Mouse (Mus musculus) lung, embryonic 16.5 days (tissue): ENCODE measurements around the gene Kcnip4. TPM values are rescaled to one million over a fixed set of nuclear protein-coding genes. Genes with fewer than 3 reads are reported as not detected.

Experiments
- ATAC-seq: fragments of 200-750 bp; cut with Nextera tagmentation; 2 replicates; pipeline ENCODE4 v1.8.0; 2017; ENCODE audit warnings: low read depth, mild to moderate bottlenecking, moderate library complexity
- H3K27ac ChIP-seq: fragments of 300-500 bp; sonication (generic); 2 replicates; pipeline ENCODE4 v1.5.1; 2014; ENCODE audit warnings: mild to moderate bottlenecking, control low read depth, low read length
- H3K27me3 ChIP-seq: fragments of 300-500 bp; sonication (generic); 2 replicates; pipeline ENCODE4 v1.6.1; 2014; ENCODE audit warnings: low read depth, low read length, mixed read lengths; ENCODE audit not compliant: control insufficient read depth, insufficient read depth
- H3K36me3 ChIP-seq: fragments of 300-500 bp; sonication (generic); 2 replicates; pipeline ENCODE4 v1.6.1; 2014; ENCODE audit warnings: low read length; ENCODE audit not compliant: control insufficient read depth, insufficient read depth
- H3K4me1 ChIP-seq: fragments of 300-500 bp; sonication (generic); replicated peaks from 2 replicates; pipeline ENCODE4 v1.6.1; 2014; ENCODE audit warnings: low read length, mixed read lengths; ENCODE audit not compliant: control insufficient read depth, insufficient read depth
- H3K4me2 ChIP-seq: fragments of 300-500 bp; sonication (generic); 2 replicates; pipeline ENCODE4 v1.6.1; 2014; ENCODE audit warnings: low read depth, low read length, control low read depth
- H3K4me3 ChIP-seq: fragments of 300-500 bp; sonication (generic); 2 replicates; pipeline ENCODE4 v1.5.1; 2014; ENCODE audit warnings: mild to moderate bottlenecking, low read length, control low read depth
- H3K9ac ChIP-seq: fragments of 300-500 bp; sonication (generic); 2 replicates; pipeline ENCODE4 v1.6.1; 2014; ENCODE audit warnings: low read length, control low read depth
- H3K9me3 ChIP-seq: fragments of 300-500 bp; sonication (generic); 2 replicates; pipeline ENCODE4 v1.6.1; 2016; ENCODE audit warnings: low read length; ENCODE audit not compliant: control insufficient read depth
- WGBS: fragments of 180-500 bp; shearing (Covaris S2); extraction: QIAGEN DNeasy Blood & Tissue Kit; methylation state at CpG from one replicate; pipeline ENCODE4 v1.1.7; 2014; 5-methylcytosine and 5-hydroxymethylcytosine counted together
- polyA plus RNA-seq: library from polyadenylated mRNA; unstranded; fragments of >200 nt; fragmentation: Nextera tagmentation; extraction: Ambion mirVana; gene quantifications from 2 replicates; pipeline ENCODE4 v1.2.1, GENCODE M21; 2015

Kcnip4 gene
- polyA plus RNA-seq, 1 experiment from 2014 or later, result 1.1 TPM

DNA sequence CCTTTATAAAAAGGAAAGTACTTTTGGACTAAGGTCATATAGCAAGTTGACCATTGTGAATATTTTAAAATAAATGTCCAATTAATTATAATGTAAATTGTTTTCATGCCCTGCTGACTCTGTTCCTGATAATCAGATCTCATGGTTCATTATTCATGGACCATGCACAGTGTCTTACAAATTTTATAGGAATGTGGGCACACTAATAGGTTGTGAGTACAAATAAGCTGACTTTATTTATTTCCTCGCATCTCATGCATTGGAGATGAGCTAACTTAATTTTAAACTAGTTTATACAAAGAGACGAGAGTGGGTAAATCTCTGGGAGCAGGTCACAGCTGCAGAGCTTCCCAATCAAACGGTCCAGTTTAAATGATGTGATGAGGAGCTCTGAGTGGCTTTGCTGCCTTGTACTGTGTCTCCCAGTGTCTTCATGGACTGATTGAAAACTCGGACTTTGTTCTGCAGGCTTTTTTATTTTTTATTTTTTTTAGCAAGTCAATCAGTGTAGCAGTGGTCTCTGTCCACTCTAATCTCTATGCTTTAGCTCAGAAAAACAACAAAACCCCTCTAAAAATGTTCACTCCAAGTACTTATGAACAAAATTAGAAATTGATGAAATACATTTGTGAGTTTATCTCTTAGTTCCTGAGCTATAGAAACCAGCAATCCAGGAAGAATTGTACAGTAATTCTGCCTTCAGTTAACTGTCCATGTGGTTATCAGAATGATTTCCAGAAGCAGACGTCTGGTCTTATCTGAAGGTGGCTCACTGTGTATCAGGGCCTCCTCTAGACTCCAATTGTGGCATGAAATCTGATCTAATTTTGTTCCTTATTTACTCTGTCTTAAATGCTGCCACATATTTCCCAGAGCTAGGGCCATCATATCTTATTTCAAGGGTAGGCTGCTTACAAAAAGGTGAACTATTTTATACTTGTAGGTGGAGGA lies 979.6 kb downstream of the Kcnip4 start:
- H3K4me1 ChIP-seq, result no peaks in the 10 kb centered on the region
- no peaks in the 10 kb centered on the region for H3K9me3 ChIP-seq
- no peak overlapping the region for H3K4me3 ChIP-seq
- ATAC-seq, result no peak
- no peaks in the 10 kb centered on the region for H3K27me3 ChIP-seq
- no peak overlapping the region for H3K27ac ChIP-seq
- no peaks in the 10 kb centered on the region for H3K36me3 ChIP-seq
- 49% methylated on average over 5 of the region's 5 CpGs for WGBS
- H3K9ac ChIP-seq, result no peak overlapping the region
- H3K4me2 ChIP-seq, result no peak overlapping the region

DNA sequence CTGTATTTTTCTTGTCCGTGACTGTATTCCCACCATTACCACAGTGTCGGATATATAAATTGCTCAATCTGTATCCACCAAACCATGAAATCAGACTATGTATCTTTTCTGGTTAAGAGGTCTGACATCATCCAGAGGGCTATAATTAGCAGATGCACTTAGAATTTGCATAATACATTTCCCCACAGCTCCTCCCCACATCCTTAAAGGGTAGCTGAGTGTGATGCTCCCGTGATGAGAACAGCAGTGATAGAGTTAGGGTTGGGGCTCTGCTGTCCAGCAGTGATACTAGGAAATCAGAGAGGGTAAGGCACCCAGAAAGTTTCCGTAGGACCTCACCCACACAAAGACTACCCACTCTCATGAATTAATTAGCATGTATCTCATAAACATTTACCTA lies 1006.7 kb downstream of the Kcnip4 start:
- ATAC-seq, result no peak
- Histone ChIP-seq H3K4me2 (no peak overlapping the region), H3K4me1 (no peaks in the 10 kb centered on the region), H3K36me3 (no peaks in the 10 kb centered on the region), H3K9ac (no peak overlapping the region), H3K27ac (no peak overlapping the region), H3K4me3 (no peak overlapping the region), H3K9me3 (no peaks in the 10 kb centered on the region), H3K27me3 (no peaks in the 10 kb centered on the region)
- 77% methylated on average over 4 of the region's 4 CpGs for WGBS

DNA sequence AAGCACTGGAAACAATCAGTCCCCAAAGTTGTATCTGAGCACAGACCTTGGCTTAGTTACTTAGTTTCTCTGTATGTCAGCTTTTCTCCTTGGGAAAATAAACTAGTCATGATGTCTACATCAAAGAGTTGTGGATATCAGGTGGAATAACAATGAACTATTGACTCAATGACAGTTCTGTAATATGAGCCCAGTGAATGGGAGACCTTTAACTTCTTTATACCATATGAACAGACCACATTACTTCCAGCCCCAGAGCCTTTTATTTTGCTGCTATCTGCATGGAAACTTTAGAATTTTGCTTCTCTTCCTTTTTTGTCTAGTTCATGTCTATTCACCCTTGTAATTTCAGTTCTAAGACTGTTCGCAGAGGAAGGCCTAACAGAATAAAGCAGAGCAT lies 1011.4 kb downstream of the Kcnip4 start:
- H3K9me3 ChIP-seq, result no peaks in the 10 kb centered on the region
- no peak for ATAC-seq
- no peaks in the 10 kb centered on the region for H3K4me1 ChIP-seq
- H3K36me3 ChIP-seq, result no peaks in the 10 kb centered on the region
- no peak overlapping the region for H3K27ac ChIP-seq
- no peaks in the 10 kb centered on the region for H3K27me3 ChIP-seq
- WGBS, result 86% methylated on average over 1 of the region's 1 CpGs
- no peak overlapping the region for H3K4me2 ChIP-seq
- H3K9ac ChIP-seq, result no peak overlapping the region
- no peak overlapping the region for H3K4me3 ChIP-seq

DNA sequence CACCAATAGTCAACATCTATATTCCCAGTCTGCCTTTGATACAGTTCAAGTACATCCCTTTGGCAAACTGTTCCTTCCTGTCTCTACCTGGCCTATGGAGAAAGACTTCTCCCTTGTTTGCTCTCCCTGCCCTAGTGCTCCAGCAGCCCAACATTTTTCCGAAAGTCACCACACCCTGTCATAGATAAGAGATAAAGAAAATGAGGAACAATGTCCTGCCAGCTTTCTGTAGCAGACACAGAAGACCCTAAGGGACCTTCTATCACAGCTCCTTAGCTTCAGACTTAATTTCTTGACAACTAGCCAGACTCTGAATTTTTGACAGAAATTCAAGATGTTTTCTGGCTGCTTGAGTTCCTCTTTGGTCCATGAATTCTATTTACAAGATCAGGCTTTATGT lies 1013.4 kb downstream of the Kcnip4 start:
- Histone ChIP-seq H3K4me1 (no peaks in the 10 kb centered on the region), H3K4me3 (no peak overlapping the region), H3K36me3 (no peaks in the 10 kb centered on the region), H3K4me2 (no peak overlapping the region), H3K27me3 (no peaks in the 10 kb centered on the region), H3K9ac (no peak overlapping the region), H3K9me3 (no peaks in the 10 kb centered on the region), H3K27ac (no peak overlapping the region)
- no peak for ATAC-seq
- 30% methylated on average over 1 of the region's 1 CpGs for WGBS

DNA sequence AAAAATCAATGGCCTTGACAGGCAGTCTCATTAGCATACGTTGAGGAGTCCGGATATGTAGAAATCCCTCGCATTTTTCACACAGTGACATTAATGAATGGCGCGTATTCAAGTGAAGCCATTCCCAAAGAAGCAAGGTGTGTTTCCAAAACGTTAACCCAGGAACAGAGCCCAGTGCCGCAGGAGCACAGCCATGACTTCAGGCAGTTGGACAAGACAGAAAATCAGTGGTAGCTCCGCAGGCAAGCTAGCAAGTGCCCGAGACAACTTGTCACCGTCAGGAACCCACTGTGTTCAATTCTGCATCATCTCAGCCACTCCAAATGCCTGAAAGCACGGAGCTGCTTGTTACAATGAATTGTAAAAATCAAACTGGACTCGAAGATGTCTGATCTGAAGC lies 1014.5 kb downstream of the Kcnip4 start:
- Histone ChIP-seq H3K36me3 (no peaks in the 10 kb centered on the region), H3K4me1 (no peaks in the 10 kb centered on the region), H3K27me3 (no peaks in the 10 kb centered on the region), H3K9ac (no peak overlapping the region), H3K27ac (no peak overlapping the region), H3K4me3 (no peak overlapping the region), H3K9me3 (no peaks in the 10 kb centered on the region), H3K4me2 (no peak overlapping the region)
- ATAC-seq, result no peak
- 72% methylated on average over 12 of the region's 12 CpGs for WGBS

DNA sequence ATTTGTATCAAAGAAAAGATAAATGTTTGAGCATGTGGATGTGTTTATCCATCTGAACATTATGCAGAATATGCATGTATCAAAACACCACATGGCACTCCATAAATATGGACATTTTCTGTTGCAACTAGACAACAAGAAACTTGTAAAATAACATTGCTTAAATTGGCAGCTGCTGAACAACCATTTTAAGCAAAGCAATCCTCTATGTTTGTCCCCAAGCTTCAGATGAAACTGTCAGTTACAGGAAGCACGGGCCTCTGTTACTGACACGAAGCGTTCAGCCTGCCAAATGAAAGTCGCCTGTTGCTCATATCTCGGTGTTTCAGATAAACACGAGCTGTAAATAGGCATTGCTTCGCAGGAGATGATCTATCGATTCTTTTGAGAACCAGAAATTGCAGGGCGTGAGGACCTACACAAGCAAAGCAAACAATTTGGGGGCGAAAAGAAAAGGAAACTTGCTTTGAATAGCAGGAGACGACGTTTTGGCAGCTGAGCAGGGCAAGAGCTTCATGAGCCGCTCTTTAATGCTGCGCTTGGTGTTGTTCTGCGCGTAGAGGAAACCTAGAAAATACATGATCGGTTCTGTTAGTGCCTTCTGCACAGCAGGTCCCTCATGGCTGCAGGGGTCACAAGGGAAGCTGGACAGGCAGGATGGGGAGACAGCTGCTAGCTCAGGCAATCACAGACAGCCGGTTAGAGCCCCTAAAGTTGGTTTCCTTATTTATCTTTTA lies 1015.3 kb downstream of the Kcnip4 start:
- no peaks in the 10 kb centered on the region for H3K9me3 ChIP-seq
- H3K9ac ChIP-seq, result 0 out of 2 replicates have a peak overlapping the region, but pooled peaks have one; percentile 39
- no peak overlapping the region for H3K27ac ChIP-seq
- peak overlapping the region; percentile 40 for H3K4me3 ChIP-seq
- H3K36me3 ChIP-seq, result no peaks in the 10 kb centered on the region
- peak; percentile 56 for ATAC-seq
- no peaks in the 10 kb centered on the region for H3K27me3 ChIP-seq
- peak overlapping the region; percentile 50 for H3K4me2 ChIP-seq
- WGBS, result 32% methylated on average over 18 of the region's 18 CpGs
- no peaks in the 10 kb centered on the region for H3K4me1 ChIP-seq

DNA sequence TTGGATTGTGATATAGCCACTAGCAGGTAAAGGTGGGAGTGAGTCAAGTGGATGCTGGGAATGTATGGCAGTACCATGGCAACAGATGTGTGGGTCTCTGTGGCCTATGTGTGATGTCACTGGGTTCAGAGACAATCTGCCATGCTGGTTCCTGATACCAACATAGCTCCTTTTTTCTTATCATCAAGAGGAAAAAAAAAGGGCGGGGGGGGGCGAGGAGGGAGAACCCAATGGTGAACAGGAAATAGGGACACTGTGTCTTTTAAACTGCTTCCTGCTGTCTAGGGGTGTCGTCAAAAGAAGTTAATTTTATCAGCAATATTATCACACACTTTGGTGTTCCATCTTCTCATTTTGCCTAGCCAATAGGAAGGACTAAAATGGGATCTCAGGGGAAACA lies 1021.6 kb downstream of the Kcnip4 start:
- ATAC-seq, result no peak
- WGBS, result 56% methylated on average over 3 of the region's 3 CpGs

DNA sequence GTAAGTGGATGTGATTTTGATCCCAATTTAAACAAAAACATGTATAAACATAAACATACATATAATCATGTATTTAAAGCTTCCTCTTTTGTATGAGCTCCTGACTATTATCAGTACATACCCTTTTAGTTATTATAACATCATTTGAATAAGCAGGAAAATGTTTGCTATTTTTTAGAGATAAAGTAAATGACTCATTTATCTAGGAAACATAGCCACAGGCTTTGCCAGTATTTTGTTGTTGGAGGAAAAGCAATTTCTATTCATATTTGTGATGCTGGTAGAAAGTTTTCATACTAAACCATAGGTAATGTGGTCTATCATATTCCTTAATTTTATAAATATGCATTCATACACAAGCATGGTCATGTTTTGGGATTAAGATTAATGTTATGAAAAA lies 1022.3 kb downstream of the Kcnip4 start:
- Histone ChIP-seq H3K27ac (no peak overlapping the region), H3K4me1 (no peaks in the 10 kb centered on the region), H3K4me2 (no peak overlapping the region), H3K36me3 (no peaks in the 10 kb centered on the region), H3K4me3 (no peak overlapping the region), H3K27me3 (no peaks in the 10 kb centered on the region), H3K9me3 (no peaks in the 10 kb centered on the region), H3K9ac (no peak overlapping the region)
- no peak for ATAC-seq

More for the DNA sequence above, 1021.6 kb downstream of the Kcnip4 start:
- Histone ChIP-seq H3K4me1 (no peaks in the 10 kb centered on the region), H3K36me3 (no peaks in the 10 kb centered on the region), H3K9ac (no peak overlapping the region), H3K9me3 (no peaks in the 10 kb centered on the region), H3K27ac (no peak overlapping the region), H3K27me3 (no peaks in the 10 kb centered on the region), H3K4me2 (no peak overlapping the region), H3K4me3 (no peak overlapping the region)

DNA sequence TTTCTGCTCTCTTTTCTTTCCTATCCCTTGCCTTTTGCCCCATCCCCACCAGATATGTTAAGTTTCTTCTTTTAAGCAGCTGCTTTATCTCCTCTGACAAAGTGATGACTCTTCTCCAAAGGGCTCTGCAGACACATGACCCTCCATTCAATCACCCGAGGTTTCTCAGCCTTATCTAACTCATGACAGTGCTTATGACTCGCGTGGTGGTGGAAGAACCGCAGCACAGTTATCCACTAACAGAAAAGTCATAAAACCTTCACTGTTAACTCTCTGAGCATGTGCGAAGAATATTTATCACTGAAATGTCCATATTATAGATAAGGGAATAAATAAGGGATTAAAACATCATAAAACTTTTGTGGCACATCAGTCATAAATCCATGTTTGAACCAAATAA lies 1024.5 kb downstream of the Kcnip4 start:
- WGBS, result 43% methylated on average over 5 of the region's 5 CpGs
- Histone ChIP-seq H3K9ac (no peak overlapping the region), H3K4me3 (no peak overlapping the region), H3K4me1 (no peaks in the 10 kb centered on the region), H3K4me2 (no peak overlapping the region), H3K36me3 (no peaks in the 10 kb centered on the region), H3K27ac (no peak overlapping the region), H3K9me3 (no peaks in the 10 kb centered on the region), H3K27me3 (no peaks in the 10 kb centered on the region)
- ATAC-seq, result no peak
